Mouse (Mus musculus) MEL (cell line): ENCODE measurements at regions not wholly inside any gene's neighbourhood (a gene's known extent, or its start where the extent isn't known, plus 50 kb on each side); places are given as distances from the start of the nearest gene placed in this dataset.

Experiments used
- DNase-seq: peaks from one replicate; pipeline ENCODE4 v3.0.0; 2011; ENCODE audit warnings: low read depth, low spot score
- H3K27ac ChIP-seq: 2 replicates; pipeline ENCODE4 v1.5.1; 2012; ENCODE audit warnings: low read depth, mild to moderate bottlenecking, control low read depth, low read length, moderate library complexity; ENCODE audit not compliant: control insufficient read depth
- H3K27me3 ChIP-seq, 2 experiments: fragments of 150-350 bp in 1 of 2; sonication (generic) in 1 of 2; 2 replicates each; pipeline ENCODE4 v1.6.1; 2012; ENCODE audit warnings: low read length in 2 of 2, mild to moderate bottlenecking in 2 of 2, improper control_type of control experiment in 1 of 2, moderate library complexity in 1 of 2; ENCODE audit not compliant: insufficient read depth in 2 of 2, control insufficient read depth in 1 of 2
- H3K36me3 ChIP-seq, 2 experiments: 2 replicates each; pipeline ENCODE4 v1.6.1; 2012 to 2014; ENCODE audit warnings: low read length in 2 of 2, improper control_type of control experiment in 1 of 2, inconsistent platforms in 1 of 2, mild to moderate bottlenecking in 1 of 2; ENCODE audit not compliant: insufficient read depth in 2 of 2, control insufficient read depth in 1 of 2
- H3K4me1 ChIP-seq, 2 experiments: fragments of 150-350 bp in 1 of 2; sonication (generic) in 1 of 2; 2 replicates each; pipeline ENCODE4 v1.6.1; 2012; ENCODE audit warnings: low read length in 2 of 2, improper control_type of control experiment in 1 of 2, mild to moderate bottlenecking in 1 of 2; ENCODE audit not compliant: insufficient read depth in 2 of 2, control insufficient read depth in 1 of 2
- H3K4me3 ChIP-seq, 2 experiments: fragments of 150-350 bp in 1 of 2; sonication (generic) in 1 of 2; 2 replicates each; pipeline ENCODE4 v1.5.1; 2012; ENCODE audit warnings: low read depth in 2 of 2, low read length in 2 of 2, mild to moderate bottlenecking in 2 of 2, moderate library complexity in 2 of 2, control low read depth in 1 of 2, improper control_type of control experiment in 1 of 2; ENCODE audit not compliant: control insufficient read depth in 1 of 2, insufficient read depth in 1 of 2
- H3K79me2 ChIP-seq: 2 replicates; pipeline ENCODE4 v1.6.1; 2012; ENCODE audit warnings: mild to moderate bottlenecking, low read length, moderate library complexity; ENCODE audit not compliant: control insufficient read depth, poor library complexity, insufficient read depth
- H3K9ac ChIP-seq: 2 replicates; pipeline ENCODE4 v1.6.1; 2012; ENCODE audit warnings: low read depth, mild to moderate bottlenecking, control low read depth, low read length, moderate library complexity; ENCODE audit not compliant: control insufficient read depth, poor library complexity, severe bottlenecking
- H3K9me3 ChIP-seq: fragments of 150-350 bp; sonication (generic); replicated peaks from 2 replicates; pipeline ENCODE4 v1.6.1; 2012; ENCODE audit warnings: mild to moderate bottlenecking, low read length, improper control_type of control experiment, moderate library complexity; ENCODE audit not compliant: insufficient read depth
- BHLHE40 ChIP-seq: IDR thresholded peaks from 2 replicates; pipeline ENCODE4 v1.6.1; 2012; ENCODE audit warnings: low read depth, mild to moderate bottlenecking, inconsistent platforms, low read length, improper control_type of control experiment, borderline replicate concordance
- E2F4 ChIP-seq: IDR thresholded peaks from 2 replicates; pipeline ENCODE4 v1.6.1; 2011; ENCODE audit warnings: low read depth, low read length, improper control_type of control experiment, borderline replicate concordance
- ELF1 ChIP-seq: IDR thresholded peaks from 2 replicates; pipeline ENCODE4 v1.6.1; 2014; ENCODE audit warnings: low read depth, mild to moderate bottlenecking, inconsistent platforms, low read length, improper control_type of control experiment, moderate library complexity
- EP300 ChIP-seq, 2 experiments: IDR thresholded peaks; 2 replicates each; pipeline ENCODE4 v1.6.1; 2011; ENCODE audit warnings: improper control_type of control experiment in 2 of 2, low read length in 2 of 2, low read depth in 1 of 2, mild to moderate bottlenecking in 1 of 2
- ETS1 ChIP-seq: IDR thresholded peaks from 2 replicates; pipeline ENCODE4 v1.6.1; 2012; ENCODE audit warnings: low read depth, mild to moderate bottlenecking, inconsistent platforms, low read length, improper control_type of control experiment, moderate library complexity
- GABPA ChIP-seq: IDR thresholded peaks from 2 replicates; pipeline ENCODE4 v1.6.1; 2012; ENCODE audit warnings: low read depth, mild to moderate bottlenecking, inconsistent platforms, low read length, improper control_type of control experiment, moderate library complexity
- MAX ChIP-seq: IDR thresholded peaks from 2 replicates; pipeline ENCODE4 v1.6.1; 2011; ENCODE audit warnings: low read length, improper control_type of control experiment
- MEF2A ChIP-seq: IDR thresholded peaks from 2 replicates; pipeline ENCODE4 v1.6.1; 2014; ENCODE audit warnings: low read depth, mild to moderate bottlenecking, inconsistent platforms, low read length, improper control_type of control experiment; ENCODE audit not compliant: poor library complexity, insufficient replicate concordance, severe bottlenecking; ENCODE audit errors: extremely low read depth
- MYC ChIP-seq: IDR thresholded peaks from 2 replicates; pipeline ENCODE4 v1.6.1; 2011; ENCODE audit warnings: low read depth, mild to moderate bottlenecking, low read length, improper control_type of control experiment, moderate library complexity
- NELFE ChIP-seq: IDR thresholded peaks from 2 replicates; pipeline ENCODE4 v1.6.1; 2011; ENCODE audit warnings: low read depth, low read length, improper control_type of control experiment
- POLR2A ChIP-seq, 2 experiments: IDR thresholded peaks; 2 replicates each; pipeline ENCODE4 v1.6.1; 2011 to 2012; ENCODE audit warnings: low read length in 2 of 2, mild to moderate bottlenecking in 2 of 2, control low read depth in 1 of 2, improper control_type of control experiment in 1 of 2, low read depth in 1 of 2, moderate library complexity in 1 of 2; ENCODE audit not compliant: control insufficient read depth in 1 of 2, insufficient read depth in 1 of 2, poor library complexity in 1 of 2
- POLR2AphosphoS5 ChIP-seq: IDR thresholded peaks from 2 replicates; pipeline ENCODE4 v1.6.1; 2012; ENCODE audit warnings: low read depth, borderline replicate concordance, mild to moderate bottlenecking, inconsistent platforms, low read length, moderate library complexity, mixed read lengths
- RCOR1 ChIP-seq: IDR thresholded peaks from 2 replicates; pipeline ENCODE4 v1.6.1; 2012; ENCODE audit warnings: low read depth, mild to moderate bottlenecking, inconsistent platforms, low read length, improper control_type of control experiment
- SMC3 ChIP-seq: IDR thresholded peaks from 2 replicates; pipeline ENCODE4 v1.6.1; 2011; ENCODE audit warnings: low read depth, low read length, improper control_type of control experiment
- TBP ChIP-seq: IDR thresholded peaks from 2 replicates; pipeline ENCODE4 v1.8.0; 2011; ENCODE audit warnings: low read depth, low read length, improper control_type of control experiment
- TCF12 ChIP-seq: IDR thresholded peaks from 2 replicates; pipeline ENCODE4 v1.6.1; 2014; ENCODE audit warnings: low read depth, mild to moderate bottlenecking, inconsistent platforms, low read length, improper control_type of control experiment, moderate library complexity
- UBTF ChIP-seq: IDR thresholded peaks from 2 replicates; pipeline ENCODE4 v1.6.1; 2012; ENCODE audit warnings: low read depth, mild to moderate bottlenecking, inconsistent platforms, low read length, improper control_type of control experiment, moderate library complexity, borderline replicate concordance; ENCODE audit not compliant: insufficient read depth
- USF1 ChIP-seq: IDR thresholded peaks from 2 replicates; pipeline ENCODE4 v1.6.1; 2014; ENCODE audit warnings: low read depth, mild to moderate bottlenecking, inconsistent platforms, low read length, improper control_type of control experiment, moderate library complexity
- ZC3H11A ChIP-seq: IDR thresholded peaks from 2 replicates; pipeline ENCODE4 v1.6.1; 2012; ENCODE audit warnings: low read depth, mild to moderate bottlenecking, inconsistent platforms, low read length, improper control_type of control experiment
- ZKSCAN1 ChIP-seq: IDR thresholded peaks from 2 replicates; pipeline ENCODE4 v1.6.1; 2012; ENCODE audit warnings: low read depth, mild to moderate bottlenecking, inconsistent platforms, low read length, improper control_type of control experiment, moderate library complexity
- ZNF384 ChIP-seq: IDR thresholded peaks from 2 replicates; pipeline ENCODE4 v1.6.1; 2012; ENCODE audit warnings: low read depth, mild to moderate bottlenecking, inconsistent platforms, low read length, improper control_type of control experiment

- Histone ChIP-seq H3K27ac (no peak overlapping the region), H3K9ac (no peak overlapping the region), H3K4me1 (no peaks in the 10 kb centered on the region), H3K4me3 (no peak overlapping the region), H3K79me2 (no peaks in the 10 kb centered on the region), H3K9me3 (no peaks in the 10 kb centered on the region), H3K27me3 (no peaks in the 10 kb centered on the region; a peak in 1 of 4 replicates), H3K36me3 (no peaks in the 10 kb centered on the region)
- DNase-seq, result no peak
- no peak for TF ChIP-seq ELF1
- TF ChIP-seq TBP, result no peak
- TF ChIP-seq USF1, result no peak
- no peak for TF ChIP-seq SMC3
- TF ChIP-seq ZKSCAN1, result no peak
- no peak for TF ChIP-seq POLR2A (IDR thresholded peaks at IDR 0.05; ENCODE audit: control insufficient read depth in 1 of 2, insufficient read depth in 1 of 2, low read depth in 1 of 2, low read length in 2 of 2, poor library complexity in 1 of 2)
Observed at GRCm38 (mm10) chrX:99285611-99286010, 149.7 kb downstream of the Efnb1 start.

- Histone ChIP-seq H3K79me2 (no peaks in the 10 kb centered on the region), H3K4me3 (no peak overlapping the region), H3K27me3 (no peaks in the 10 kb centered on the region), H3K27ac (no peak overlapping the region), H3K4me1 (no peaks in the 10 kb centered on the region), H3K9me3 (no peaks in the 10 kb centered on the region), H3K36me3 (no peaks in the 10 kb centered on the region), H3K9ac (no peak overlapping the region)
- no peak for TF ChIP-seq MAX
- no peak for TF ChIP-seq RCOR1
- TF ChIP-seq MEF2A, result no peak
- TF ChIP-seq GABPA, result no peak
- TF ChIP-seq E2F4, result no peak
- TF ChIP-seq TCF12, result no peak
- no peak for TF ChIP-seq UBTF
- TF ChIP-seq ZNF384, result no peak
- no peak for TF ChIP-seq SMC3
- no peak for TF ChIP-seq BHLHE40
- no peak for TF ChIP-seq ETS1
- TF ChIP-seq ZC3H11A, result no peak
- no peak for TF ChIP-seq NELFE
- TF ChIP-seq MYC, result no peak
- no peak for TF ChIP-seq POLR2AphosphoS5
- TF ChIP-seq ZKSCAN1, result no peak
- TF ChIP-seq EP300 (IDR thresholded peaks at IDR 0.05; ENCODE audit: low read depth in 1 of 2, low read length in 2 of 2), result no peak
- TF ChIP-seq POLR2A (IDR thresholded peaks at IDR 0.05; ENCODE audit: control insufficient read depth in 1 of 2, insufficient read depth in 1 of 2, low read depth in 1 of 2, low read length in 2 of 2, poor library complexity in 1 of 2), result no peak
- no peak for TF ChIP-seq USF1
- no peak for DNase-seq
Observed at GRCm38 (mm10) chrX:99280991-99281390, 145.1 kb downstream of the Efnb1 start.
